Mouse (Mus musculus) lung, postnatal 10 days (tissue): Measurements from ENCODE around the gene Ybx2.

Experiments used
- DNase-seq: peaks from one replicate; pipeline ENCODE4 v3.0.0; 2021

Gene Ybx2

GRCm38 (mm10) chr11:69935137-69935879, at the start of gene Ybx2:
TSS of gene Ybx2 (plus strand) at chr11:69935796.
- DNase-seq = peak; percentile 85

- no peak for DNase-seq
Measured at GRCm38 (mm10) chr11:69886907-69887635, 48.5 kb upstream of the Ybx2 start.

GRCm38 (mm10) chr11:69891482-69891881, 44.1 kb upstream of the Ybx2 start:
- DNase-seq = no peak

GRCm38 (mm10) chr11:69894671-69895070, 40.9 kb upstream of the Ybx2 start:
- DNase-seq = no peak

- DNase-seq = no peak
Measured at GRCm38 (mm10) chr11:69895291-69895690, 40.3 kb upstream of the Ybx2 start, which contains the start of gene Acap1. TSS of gene Acap1 (minus strand) at chr11:69895539.

- no peak for DNase-seq
Measured at GRCm38 (mm10) chr11:69899870-69900269, 35.7 kb upstream of the Ybx2 start.

GRCm38 (mm10) chr11:69900471-69901405, 34.9 kb upstream of the Ybx2 start, which contains the start of the genes 2810408A11Rik and Neurl4:
TSS of gene 2810408A11Rik (minus strand) at chr11:69900987.
TSS of gene Neurl4 (plus strand) at chr11:69901072.
- peak; percentile 96 for DNase-seq

GRCm38 (mm10) chr11:69901406-69901846, 34.2 kb upstream of the Ybx2 start:
- DNase-seq = peak; percentile 97

GRCm38 (mm10) chr11:69901993-69902392, 33.6 kb upstream of the Ybx2 start:
- no peak for DNase-seq

GRCm38 (mm10) chr11:69902972-69903371, 32.6 kb upstream of the Ybx2 start:
- no peak for DNase-seq

GRCm38 (mm10) chr11:69904311-69904710, 31.3 kb upstream of the Ybx2 start:
- no peak for DNase-seq

GRCm38 (mm10) chr11:69908645-69909044, 27.0 kb upstream of the Ybx2 start:
- DNase-seq = no peak

- no peak for DNase-seq
Measured at GRCm38 (mm10) chr11:69909174-69909573, 26.4 kb upstream of the Ybx2 start.

- no peak for DNase-seq
Measured at GRCm38 (mm10) chr11:69910177-69910576, 25.4 kb upstream of the Ybx2 start.

GRCm38 (mm10) chr11:69910781-69911560, 24.6 kb upstream of the Ybx2 start:
- no peak for DNase-seq

- DNase-seq = no peak
Measured at GRCm38 (mm10) chr11:69911701-69912100, 23.9 kb upstream of the Ybx2 start.

- peak; percentile 59 for DNase-seq
Measured at GRCm38 (mm10) chr11:69912716-69913530, 22.7 kb upstream of the Ybx2 start.

GRCm38 (mm10) chr11:69913554-69914371, 21.8 kb upstream of the Ybx2 start, which contains the start of gene Gps2:
TSS of gene Gps2 (plus strand) at chr11:69913888.
- peak; percentile 95 for DNase-seq

GRCm38 (mm10) chr11:69914372-69914764, 21.2 kb upstream of the Ybx2 start:
- DNase-seq = no peak

- no peak for DNase-seq
Measured at GRCm38 (mm10) chr11:69914917-69915430, 20.6 kb upstream of the Ybx2 start.
